Mouse (Mus musculus) ES-Bruce4 (cell line): ENCODE measurements around the gene Cpsf2.

Experiments
- CTCF ChIP-seq: IDR thresholded peaks from one replicate; pipeline ENCODE4 v1.8.1; 2011; ENCODE audit warnings: low read depth, low read length
- EP300 ChIP-seq: IDR thresholded peaks from 2 replicates; pipeline ENCODE4 v1.6.1; 2011; ENCODE audit warnings: low read depth, low read length; ENCODE audit not compliant: insufficient read depth
- POLR2A ChIP-seq: IDR thresholded peaks from one replicate; pipeline ENCODE4 v1.8.1; 2011; ENCODE audit warnings: low read length; ENCODE audit not compliant: insufficient read depth

- peak; percentile 15 for TF ChIP-seq CTCF
- no peak for TF ChIP-seq POLR2A
- TF ChIP-seq EP300, result no peak
Observed at GRCm38 (mm10) chr12:102054155-102054554, 78.4 kb downstream of the Cpsf2 start.
